Mouse (Mus musculus) cerebellum, adult 2 months (tissue): ENCODE measurements at regions not wholly inside any gene's neighbourhood (a gene's known extent, or its start where the extent isn't known, plus 50 kb on each side); places are given as distances from the start of the nearest gene placed in this dataset.

Experiments used
- CTCF ChIP-seq: fragments of 200-500 bp; IDR thresholded peaks from 2 replicates; pipeline ENCODE4 v1.5.1; 2011; ENCODE audit warnings: low read depth, mild to moderate bottlenecking, control low read depth, low read length, moderate library complexity, borderline replicate concordance; ENCODE audit not compliant: insufficient read depth
- POLR2A ChIP-seq: fragments of 200-500 bp; IDR thresholded peaks from 2 replicates; pipeline ENCODE4 v1.6.1; 2011; ENCODE audit warnings: low read length, control low read depth, borderline replicate concordance; ENCODE audit not compliant: insufficient read depth

DNA sequence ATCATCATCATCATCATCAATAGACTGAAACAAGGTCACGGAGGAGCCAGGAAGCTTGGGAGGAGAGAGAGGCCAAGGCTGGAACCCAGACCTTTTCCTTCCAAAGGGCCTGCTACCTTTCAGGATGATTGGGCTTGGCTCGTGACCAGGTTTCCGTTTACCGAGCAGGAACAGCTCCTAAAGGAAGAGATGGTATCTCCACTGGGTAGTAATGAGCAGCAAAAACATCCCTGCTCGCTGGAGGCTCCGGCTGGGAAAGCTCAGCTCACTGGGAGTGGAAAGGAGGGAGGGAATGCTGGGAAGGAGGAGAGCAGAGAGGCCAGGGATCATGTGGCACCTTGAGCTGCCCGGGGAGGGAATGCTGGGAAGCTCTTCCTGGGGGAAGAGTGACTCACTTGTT is 82.8 kb upstream of the Fam174b start:
- TF ChIP-seq CTCF: no peak
- no peak for TF ChIP-seq POLR2A
